ENCODE assay signal across 21 mouse cellular contexts in the genomic region with DNA sequence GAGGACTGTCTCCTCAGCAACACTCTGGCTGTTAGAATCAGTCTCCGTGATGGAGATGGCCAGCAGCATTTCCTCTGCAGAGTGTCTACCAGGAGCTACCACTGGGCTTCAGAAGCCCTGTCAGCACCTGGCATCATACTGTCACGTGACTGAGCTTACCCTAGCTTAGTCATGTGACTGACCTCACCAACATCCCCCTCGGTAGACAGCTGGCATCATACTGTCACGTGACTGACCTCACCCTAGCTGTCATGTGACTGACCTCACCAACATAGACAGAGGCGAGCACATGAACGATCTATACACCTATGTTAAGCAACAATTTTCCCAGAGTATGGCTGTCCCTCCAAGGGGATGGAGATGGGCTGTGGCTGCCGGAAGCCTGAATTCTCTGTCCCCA. TPM values are rescaled to one million over a fixed set of nuclear protein-coding genes. Genes with fewer than 3 reads are reported as not detected.
A peak's percentile ranks its signal among the peaks of the same experiment; 100 is the strongest.
DNase-seq lines count a peak whose midpoint lies in the region; ATAC-seq lines count a peak whose summit lies in the region.
"Had no signal": no experiment of that assay in that cellular context is flagged by ENCODE, and none has a peak within 500 bp of the region (broad histone marks: within the 10 kb centered on the region; RNA-seq: fewer than 3 reads in every experiment).

No protein-coding gene starts in this region.

- ATAC-seq in monocyte, adult 5-6 weeks (replicated peaks; ENCODE audit: insufficient number of reproducible peaks, low FRiP score, low TSS enrichment, poor library complexity, severe bottlenecking) = 0 out of 2 replicates have a peak, but pooled peaks have one; percentile 17
- no peak for ATAC-seq in midbrain, embryonic 15.5 days (replicated peaks)
- ATAC-seq: activated CD4-positive, CD25-positive, alpha-beta regulatory T cell, adult 4 months had no signal

- DNase-seq in retina, postnatal 1 day = peak; percentile 38
- no peak for DNase-seq in retina, embryonic 14.5 days (ENCODE audit: low spot score)
- peak; percentile 11 for DNase-seq in A20 (ENCODE audit: low read depth, low spot score)
- DNase-seq in ES-CJ7 (ENCODE audit: low read depth, low spot score) = peak; percentile 21
- DNase-seq in frontal cortex, adult 2 months (ENCODE audit: extremely low spot score in 1 of 2, low spot score in 1 of 2) = no peak
- DNase-seq: adrenal gland, adult 8-10 months; cerebellum, adult 18-20 months; cerebellum, postnatal 25 days; gastrocnemius, postnatal 36 days; kidney, postnatal 4 days had no signal

- H3K9me3 ChIP-seq in midbrain, embryonic 15.5 days = no peaks in the 10 kb centered on the region
- H3K9me3 ChIP-seq: embryonic facial prominence, embryonic 12.5 days; forebrain, embryonic 12.5 days; hindbrain, embryonic 15.5 days; liver, embryonic 15.5 days; midbrain, embryonic 12.5 days; neural tube, embryonic 12.5 days had no signal

- H3K4me3 ChIP-seq in midbrain, embryonic 15.5 days = no peak overlapping the region
- H3K4me3 ChIP-seq: embryonic facial prominence, embryonic 12.5 days; erythroblast, embryonic 14.5 days; forebrain, embryonic 12.5 days; hindbrain, embryonic 15.5 days; liver, embryonic 15.5 days; midbrain, embryonic 12.5 days; neural tube, embryonic 12.5 days had no signal

- no peak overlapping the region for H3K9ac ChIP-seq in midbrain, embryonic 15.5 days
- H3K9ac ChIP-seq: embryonic facial prominence, embryonic 12.5 days; forebrain, embryonic 12.5 days; hindbrain, embryonic 15.5 days; liver, embryonic 15.5 days; midbrain, embryonic 12.5 days; neural tube, embryonic 12.5 days had no signal

- H3K4me1 ChIP-seq in midbrain, embryonic 15.5 days = no peaks in the 10 kb centered on the region
- H3K4me1 ChIP-seq: embryonic facial prominence, embryonic 12.5 days; forebrain, embryonic 12.5 days; hindbrain, embryonic 15.5 days; liver, embryonic 15.5 days; midbrain, embryonic 12.5 days; neural tube, embryonic 12.5 days had no signal

- no peaks in the 10 kb centered on the region for H3K36me3 ChIP-seq in midbrain, embryonic 15.5 days (replicated peaks)
- H3K36me3 ChIP-seq: embryonic facial prominence, embryonic 12.5 days; forebrain, embryonic 12.5 days; hindbrain, embryonic 15.5 days; liver, embryonic 15.5 days; midbrain, embryonic 12.5 days; neural tube, embryonic 12.5 days had no signal

- no peak overlapping the region for H3K4me2 ChIP-seq in midbrain, embryonic 15.5 days
- H3K4me2 ChIP-seq: embryonic facial prominence, embryonic 12.5 days; forebrain, embryonic 12.5 days; hindbrain, embryonic 15.5 days; liver, embryonic 15.5 days; midbrain, embryonic 12.5 days; neural tube, embryonic 12.5 days had no signal

- no peaks in the 10 kb centered on the region for H3K27me3 ChIP-seq in midbrain, embryonic 15.5 days (replicated peaks)
- H3K27me3 ChIP-seq: embryonic facial prominence, embryonic 12.5 days; forebrain, embryonic 12.5 days; hindbrain, embryonic 15.5 days; midbrain, embryonic 12.5 days; neural tube, embryonic 12.5 days had no signal

- H3K27ac ChIP-seq in midbrain, embryonic 15.5 days = no peak overlapping the region
- H3K27ac ChIP-seq: embryonic facial prominence, embryonic 12.5 days; forebrain, embryonic 12.5 days; hindbrain, embryonic 15.5 days; liver, embryonic 15.5 days; midbrain, embryonic 12.5 days; neural tube, embryonic 12.5 days had no signal

- 74% methylated on average over 7 of the region's 7 CpGs for WGBS in midbrain, embryonic 15.5 days

RNA-seq across cellular contexts. Expression of gene Osbp2, which starts 15.0 kb away (rescaled TPM):
- not detected in 3 replicates for total RNA-seq in monocyte, adult 5-6 weeks (2017)
- polyA plus RNA-seq in midbrain, embryonic 15.5 days (2015; fragmentation: Nextera tagmentation; extraction: Ambion mirVana) = 33.5 and 36.2 TPM in 2 replicates
- 65.4 TPM in 2 replicates for polyA plus RNA-seq in frontal cortex, adult 2 months (2012; rRNA removed)
- total RNA-seq: hematopoietic stem cell, adult 5-6 weeks had no signal
- polyA plus RNA-seq: activated CD4-positive, CD25-positive, alpha-beta regulatory T cell, adult 4 months; erythroblast, embryonic 14.5 days had no signal

RNA-seq across cellular contexts. Expression of gene 4921536K21Rik, which starts 16.2 kb away (rescaled TPM):
- total RNA-seq in monocyte, adult 5-6 weeks (2017) = not detected in 3 replicates
- polyA plus RNA-seq in midbrain, embryonic 15.5 days (2015; fragmentation: Nextera tagmentation; extraction: Ambion mirVana) = 0.43 and 0.90 TPM in 2 replicates
- 0.28 and 0.46 TPM in 2 replicates for polyA plus RNA-seq in frontal cortex, adult 2 months (2012; rRNA removed)
- total RNA-seq: hematopoietic stem cell, adult 5-6 weeks had no signal
- polyA plus RNA-seq: activated CD4-positive, CD25-positive, alpha-beta regulatory T cell, adult 4 months; liver, embryonic 15.5 days had no signal

RNA-seq across cellular contexts. Expression of gene Dusp18, which starts 16.4 kb away (rescaled TPM):
- 0.29 to 1.8 TPM (median 0.57 TPM) in 3 replicates for total RNA-seq in monocyte, adult 5-6 weeks (2017)
- polyA plus RNA-seq in midbrain, embryonic 15.5 days (2015; fragmentation: Nextera tagmentation; extraction: Ambion mirVana) = 41.4 and 42.9 TPM in 2 replicates
- polyA plus RNA-seq in frontal cortex, adult 2 months (2012; rRNA removed) = 18.4 and 20.3 TPM in 2 replicates
- polyA plus RNA-seq: erythroblast, embryonic 14.5 days had no signal

RNA-seq across cellular contexts. Expression of gene Slc35e4, which starts 35.8 kb away (rescaled TPM):
- total RNA-seq in monocyte, adult 5-6 weeks (2017) = 7.2 to 8.1 TPM (median 7.8 TPM) in 3 replicates
- polyA plus RNA-seq in midbrain, embryonic 15.5 days (2015; fragmentation: Nextera tagmentation; extraction: Ambion mirVana) = 17.9 and 19.4 TPM in 2 replicates
- polyA plus RNA-seq in frontal cortex, adult 2 months (2012; rRNA removed) = 23.9 and 24.0 TPM in 2 replicates

RNA-seq across cellular contexts. Expression of gene Tcn2, which starts 53.3 kb away (rescaled TPM):
- total RNA-seq in monocyte, adult 5-6 weeks (2017) = 35.6 to 51.2 TPM (median 43.7 TPM) in 3 replicates
- polyA plus RNA-seq in midbrain, embryonic 15.5 days (2015; fragmentation: Nextera tagmentation; extraction: Ambion mirVana) = 22.6 and 24.9 TPM in 2 replicates
- 33.2 and 39.2 TPM in 2 replicates for polyA plus RNA-seq in frontal cortex, adult 2 months (2012; rRNA removed)

Comparison
In these comparisons a context has a peak if more than half of its experiments do, and no peak if none do; other contexts are left out.
1. DNase-seq: peak in retina, postnatal 1 day (single experiment), A20 (single experiment) and ES-CJ7 (single experiment); none in retina, embryonic 14.5 days (single experiment) and frontal cortex, adult 2 months (0 of 2).